Mouse (Mus musculus) kidney, adult 2 months (tissue): ENCODE data around the gene Gamt. TPM values are rescaled to one million over a fixed set of nuclear protein-coding genes. Genes with fewer than 3 reads are reported as not detected.
"Not testable (repeated sequence)": the region's sequence is repeated elsewhere in the genome, so short reads cannot be mapped to it uniquely, and the experiment has no call there.

ENCODE experiments used
- DNase-seq: peaks from one replicate; pipeline ENCODE4 v3.0.0; 2021
- H3K27ac ChIP-seq: fragments of 200-500 bp; 2 replicates; pipeline ENCODE4 v1.5.1; 2012; ENCODE audit warnings: low read depth, low read length, control low read depth, inconsistent platforms; ENCODE audit not compliant: insufficient read depth
- H3K27me3 ChIP-seq: fragments of 200-500 bp; replicated peaks from 2 replicates; pipeline ENCODE4 v1.6.1; 2012; ENCODE audit warnings: mild to moderate bottlenecking, moderate library complexity, low read length, inconsistent platforms; ENCODE audit not compliant: control insufficient read depth, insufficient read depth
- H3K36me3 ChIP-seq: fragments of 200-500 bp; 2 replicates; pipeline ENCODE4 v1.6.1; 2012; ENCODE audit warnings: mild to moderate bottlenecking, moderate library complexity, low read length, inconsistent platforms; ENCODE audit not compliant: control insufficient read depth, insufficient read depth
- H3K4me1 ChIP-seq: fragments of 200-500 bp; 2 replicates; pipeline ENCODE4 v1.6.1; 2011; ENCODE audit warnings: low read length; ENCODE audit not compliant: control insufficient read depth, insufficient read depth
- H3K4me3 ChIP-seq: fragments of 200-500 bp; 2 replicates; pipeline ENCODE4 v1.5.1; 2011; ENCODE audit warnings: mild to moderate bottlenecking, low read depth, low read length, control low read depth; ENCODE audit not compliant: insufficient read depth
- CTCF ChIP-seq: fragments of 200-500 bp; conservative IDR thresholded peaks from 2 replicates; pipeline ENCODE4 v1.5.1; 2011; ENCODE audit warnings: low read depth, mild to moderate bottlenecking, control low read depth, low read length, moderate library complexity, mixed read lengths; ENCODE audit not compliant: insufficient read depth, insufficient read length
- POLR2A ChIP-seq: fragments of 200-500 bp; IDR thresholded peaks from one replicate; pipeline ENCODE4 v1.6.1; 2011; ENCODE audit warnings: low read depth, low read length, control low read depth
- WGBS: fragments of 180-500 bp; shearing (Covaris S2); methylation state at CpG from one replicate; pipeline ENCODE4 v1.1.7; 2018; 5-methylcytosine and 5-hydroxymethylcytosine counted together
- polyA plus RNA-seq: library from polyadenylated mRNA; depleted of rRNA; stranded (reverse); fragments of >200 nt; gene quantifications from 2 replicates; pipeline ENCODE4 v1.2.3, GENCODE M21; 2012

Gamt gene
- polyA plus RNA-seq, 1 experiment: 66.7 TPM

DNA sequence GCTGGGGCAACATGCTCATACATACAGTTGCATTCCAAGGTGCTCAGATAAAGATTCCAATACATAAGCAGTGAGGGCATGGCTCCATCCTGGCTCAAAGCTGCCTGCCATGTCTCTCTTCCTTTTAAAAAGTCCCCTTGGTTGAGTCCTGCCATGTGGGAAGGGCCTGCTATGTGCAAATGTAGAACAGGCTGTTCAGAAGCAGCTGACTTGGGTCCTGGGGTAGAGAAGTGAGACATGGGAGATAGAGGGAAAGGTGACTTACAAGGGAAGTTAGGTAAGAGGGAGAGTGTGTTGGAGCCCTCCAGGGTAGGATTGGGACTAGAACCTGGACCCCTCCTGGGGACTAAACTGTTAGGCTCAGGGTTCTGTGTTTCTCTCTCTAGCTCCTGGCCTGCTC lies 8.8 kb downstream of the Gamt start:
- TF ChIP-seq POLR2A (no peak), CTCF (no peak)
- H3K36me3 ChIP-seq: no peaks in the 10 kb centered on the region; the same call in 1 of the 2 replicates

DNA sequence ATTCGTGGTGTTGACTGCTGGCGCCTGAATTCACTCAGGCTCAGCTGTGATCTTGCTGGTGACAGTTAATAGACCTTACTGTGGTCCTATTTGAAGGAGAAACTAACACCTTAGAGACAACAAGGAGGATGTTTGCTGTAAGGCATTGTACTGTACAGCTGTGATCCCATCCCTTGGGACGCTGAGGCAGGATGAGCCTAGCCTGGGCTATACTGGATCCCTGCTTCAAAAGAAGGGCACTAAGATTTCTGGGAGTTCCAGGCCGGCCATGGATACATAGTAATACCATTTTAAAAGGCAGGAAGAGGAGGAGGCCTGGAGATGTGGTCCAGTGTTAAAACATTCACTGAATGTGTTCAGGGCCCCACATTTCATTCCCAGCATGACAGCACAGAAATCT lies 10.2 kb downstream of the Gamt start:
- Histone ChIP-seq H3K27me3 (no peaks in the 10 kb centered on the region), H3K36me3 (no peaks in the 10 kb centered on the region; the same call in 1 of the 2 replicates), H3K27ac (no peak overlapping the region), H3K4me1 (peaks cover 12% of the 10 kb centered on the region; the same call in 1 of the 2 replicates), H3K4me3 (no peak overlapping the region)
- TF ChIP-seq POLR2A (no peak), CTCF (no peak)
- DNase-seq: no peak
- WGBS: 81% methylated on average over 4 of the region's 4 CpGs

More for the DNA sequence above, 8.8 kb downstream of the Gamt start:
- DNase-seq: no peak
- Histone ChIP-seq H3K4me1 (peaks cover 12% of the 10 kb centered on the region; the same call in 1 of the 2 replicates), H3K4me3 (no peak overlapping the region), H3K27ac (no peak overlapping the region), H3K27me3 (no peaks in the 10 kb centered on the region)

DNA sequence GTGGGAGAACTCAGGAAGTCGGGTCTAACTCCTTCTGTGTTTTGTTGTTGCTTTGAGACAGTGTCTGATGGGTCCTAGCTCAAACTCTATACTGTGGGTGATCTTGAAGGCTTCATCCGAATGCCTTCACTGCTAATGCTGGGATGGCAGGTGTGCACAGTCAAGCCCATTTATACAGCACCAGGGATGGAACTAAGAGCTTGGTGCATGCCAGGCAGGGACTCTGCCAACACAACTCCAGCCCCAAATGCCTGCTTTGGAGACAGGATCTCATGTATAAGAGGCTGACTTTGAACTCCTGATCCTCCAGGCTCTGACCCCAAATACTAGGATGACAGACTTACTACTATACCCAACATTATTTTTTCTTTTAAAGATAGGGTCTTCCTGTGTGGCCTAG lies 10.8 kb downstream of the Gamt start:
- no peaks in the 10 kb centered on the region for H3K27me3 ChIP-seq

DNA sequence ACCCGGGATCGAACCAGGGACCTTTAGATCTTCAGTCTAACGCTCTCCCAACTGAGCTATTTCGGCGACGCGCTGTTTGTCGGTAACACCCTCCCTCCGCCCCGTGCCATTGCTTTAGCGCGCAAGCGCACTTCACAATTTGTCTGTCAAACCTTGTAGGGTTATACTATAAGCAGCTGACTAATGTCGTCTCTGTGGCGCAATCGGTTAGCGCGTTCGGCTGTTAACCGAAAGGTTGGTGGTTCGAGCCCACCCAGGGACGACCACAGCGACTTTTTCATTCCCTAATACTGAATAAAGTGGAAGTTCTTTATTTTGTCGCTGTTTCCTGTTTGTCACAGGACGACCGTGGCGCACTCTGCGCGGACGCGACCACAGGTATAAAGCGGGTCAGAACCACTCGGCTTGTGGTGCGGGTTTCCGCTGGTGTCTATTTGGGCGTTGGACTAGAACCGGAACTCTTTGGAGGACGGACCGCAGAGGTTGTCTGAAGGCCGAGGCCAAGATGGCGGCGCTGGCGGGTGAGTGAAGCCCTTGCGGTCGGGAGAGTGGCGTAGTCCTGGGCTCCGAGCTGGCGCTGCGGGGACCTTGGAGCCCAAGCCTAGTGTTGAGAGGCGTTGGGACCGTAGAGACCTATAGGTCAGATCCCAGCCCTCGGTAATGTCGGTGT lies 11.7 kb downstream of the Gamt start, which contains the start of gene Ndufs7:
Gene Ndufs7, plus strand, starts transcription at position 151 of the 670 bp plus-strand sequence.
- Histone ChIP-seq H3K4me1 (peaks cover 12% of the 10 kb centered on the region; the same call in 1 of the 2 replicates), H3K4me3 (peak within 1 kb of the TSS; percentile 82), H3K27ac (peak within 1 kb of the TSS; percentile 97), H3K36me3 (no peaks in the 10 kb centered on the region; the same call in 1 of the 2 replicates), H3K27me3 (no peaks in the 10 kb centered on the region)
- WGBS: under 1% methylated on average over 53 of the region's 53 CpGs
- DNase-seq: peak; percentile 98
- no peak for TF ChIP-seq CTCF
- TF ChIP-seq POLR2A: peak; percentile 92

More for the DNA sequence above, 10.8 kb downstream of the Gamt start:
- no peaks in the 10 kb centered on the region; the same call in 1 of the 2 replicates for H3K36me3 ChIP-seq
- WGBS: 14% methylated on average over 2 of the region's 2 CpGs
- peaks cover 12% of the 10 kb centered on the region; the same call in 1 of the 2 replicates for H3K4me1 ChIP-seq
- peak overlapping the region; percentile 97 for H3K27ac ChIP-seq
- DNase-seq: no peak
- TF ChIP-seq CTCF (no peak), POLR2A (no peak)
- peak overlapping the region; percentile 82 for H3K4me3 ChIP-seq

DNA sequence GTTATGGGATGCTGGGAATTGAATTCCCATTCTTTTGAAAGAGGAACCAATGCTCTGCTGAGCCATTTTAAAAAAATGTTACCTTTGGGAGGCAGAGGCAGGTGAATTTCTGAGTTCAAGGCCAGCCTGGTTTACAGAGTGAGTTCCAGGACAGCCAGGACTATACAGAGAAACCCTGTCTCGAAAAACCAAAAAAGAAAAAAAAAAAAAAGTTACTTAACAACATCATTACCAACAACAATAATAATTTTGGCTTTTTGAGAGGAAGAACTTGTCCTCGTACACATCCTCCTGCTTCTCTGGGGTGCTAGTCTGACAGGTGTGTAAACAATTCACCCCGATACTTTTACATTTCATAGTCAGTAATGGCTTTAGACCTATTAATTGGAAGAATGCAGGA lies 12.4 kb downstream of the Gamt start:
- DNase-seq, H3K36me3 ChIP-seq, H3K4me3 ChIP-seq, H3K27ac ChIP-seq, H3K27me3 ChIP-seq: not testable (repeated sequence)
- peaks cover 12% of the 10 kb centered on the region; the same call in 1 of the 2 replicates for H3K4me1 ChIP-seq
- 25% methylated on average over 3 of the region's 3 CpGs for WGBS

DNA sequence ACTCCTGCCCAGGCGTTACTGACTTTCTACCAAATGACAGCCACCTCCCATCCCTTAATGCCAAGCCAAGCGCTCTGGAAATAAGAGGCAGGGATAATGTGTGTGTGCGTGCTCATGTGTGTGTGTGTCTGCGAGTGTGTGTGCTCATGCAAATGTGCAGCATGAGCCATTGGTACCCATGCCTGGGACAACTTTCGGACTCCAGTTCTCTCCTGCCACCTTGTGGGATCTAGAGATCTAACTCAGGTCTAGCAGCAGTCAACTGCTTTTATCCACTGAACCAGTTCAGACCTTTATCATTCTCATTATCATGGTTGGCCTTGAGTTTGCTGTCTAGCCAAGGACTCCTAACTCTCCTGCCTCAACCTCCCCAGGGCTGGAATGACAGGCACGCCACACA lies 13.0 kb downstream of the Gamt start:
- Histone ChIP-seq H3K27me3 (no peaks in the 10 kb centered on the region), H3K36me3 (no peaks in the 10 kb centered on the region), H3K27ac (no peak overlapping the region), H3K4me3 (no peak overlapping the region), H3K4me1 (peaks cover 12% of the 10 kb centered on the region; the same call in 1 of the 2 replicates)
- 41% methylated on average over 6 of the region's 6 CpGs for WGBS
- peak; percentile 47 for DNase-seq
- TF ChIP-seq POLR2A (no peak), CTCF (peak; percentile 38; the same call in 1 of the 2 replicates)

DNA sequence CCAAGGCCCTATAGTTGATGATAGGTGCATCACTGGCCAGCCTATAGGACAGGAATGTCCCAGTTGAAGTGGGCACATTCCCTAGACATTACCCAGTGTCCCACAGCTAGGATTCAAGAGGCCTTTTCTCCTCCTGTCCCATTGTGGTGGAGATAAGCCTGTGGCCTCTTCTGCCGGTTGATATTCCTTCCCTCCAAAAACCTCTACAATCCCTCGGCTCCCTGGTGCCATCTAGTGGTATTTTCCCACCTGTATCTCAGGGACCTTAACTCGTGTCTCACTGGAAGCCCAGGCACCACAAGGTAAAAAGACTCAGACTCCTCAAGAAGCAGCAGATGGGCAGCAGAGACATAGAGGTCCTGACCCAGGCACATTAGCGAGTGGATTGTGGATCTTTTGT lies 15.2 kb downstream of the Gamt start:
- TF ChIP-seq CTCF (peak; percentile 86), POLR2A (no peak)
- DNase-seq: peak; percentile 87
- no peaks in the 10 kb centered on the region for H3K27me3 ChIP-seq
- 1% methylated on average over 4 of the region's 4 CpGs for WGBS
- no peaks in the 10 kb centered on the region; the same call in 1 of the 2 replicates for H3K36me3 ChIP-seq
- no peak overlapping the region for H3K27ac ChIP-seq
- H3K4me3 ChIP-seq: no peak overlapping the region
- H3K4me1 ChIP-seq: peaks cover 7% of the 10 kb centered on the region; the same call in 1 of the 2 replicates
